Mouse (Mus musculus): ENCODE measurements around the gene Vwa3b.

Vwa3b gene

GRCm38 (mm10) chr1:37065658-37066412 lies 39.4 kb downstream of the Vwa3b start:
- DNase-seq, result no peak

GRCm38 (mm10) chr1:37075759-37076158 lies 49.4 kb downstream of the Vwa3b start:
- no peak for DNase-seq

- DNase-seq, result no peak
Measured at GRCm38 (mm10) chr1:37077266-37077665, 50.9 kb downstream of the Vwa3b start.

- DNase-seq, result no peak
Measured at GRCm38 (mm10) chr1:37077955-37078549, 51.7 kb downstream of the Vwa3b start.

GRCm38 (mm10) chr1:37080442-37080841 lies 54.0 kb downstream of the Vwa3b start:
- no peak for DNase-seq

- DNase-seq, result no peak
Measured at GRCm38 (mm10) chr1:37081376-37082214, 55.2 kb downstream of the Vwa3b start.

- DNase-seq, result no peak
Measured at GRCm38 (mm10) chr1:37082215-37082464, 55.7 kb downstream of the Vwa3b start.

GRCm38 (mm10) chr1:37084075-37084474 lies 57.7 kb downstream of the Vwa3b start:
- DNase-seq, result no peak

GRCm38 (mm10) chr1:37085171-37085570 lies 58.8 kb downstream of the Vwa3b start:
- no peak for DNase-seq

- no peak for DNase-seq
Measured at GRCm38 (mm10) chr1:37089191-37089590, 62.8 kb downstream of the Vwa3b start.

- no peak for DNase-seq
Measured at GRCm38 (mm10) chr1:37097382-37098093, 71.1 kb downstream of the Vwa3b start.

- DNase-seq, result no peak
Measured at GRCm38 (mm10) chr1:37098094-37098555, 71.7 kb downstream of the Vwa3b start.

- no peak for DNase-seq
Measured at GRCm38 (mm10) chr1:37100361-37100760, 74.0 kb downstream of the Vwa3b start.

- no peak for DNase-seq
Measured at GRCm38 (mm10) chr1:37101016-37101415, 74.6 kb downstream of the Vwa3b start.

GRCm38 (mm10) chr1:37101717-37102116 lies 75.3 kb downstream of the Vwa3b start:
- DNase-seq, result no peak

- no peak for DNase-seq
Measured at GRCm38 (mm10) chr1:37105194-37105593, 78.8 kb downstream of the Vwa3b start.

- DNase-seq, result no peak
Measured at GRCm38 (mm10) chr1:37113781-37114180, 87.4 kb downstream of the Vwa3b start.

GRCm38 (mm10) chr1:37115847-37116246 lies 89.5 kb downstream of the Vwa3b start:
- no peak for DNase-seq

- no peak for DNase-seq
Measured at GRCm38 (mm10) chr1:37116574-37116973, 90.2 kb downstream of the Vwa3b start.

- no peak for DNase-seq
Measured at GRCm38 (mm10) chr1:37117964-37118363, 91.6 kb downstream of the Vwa3b start.

- no peak for DNase-seq
Measured at GRCm38 (mm10) chr1:37122306-37122705, 95.9 kb downstream of the Vwa3b start.

- no peak for DNase-seq
Measured at GRCm38 (mm10) chr1:37122798-37123197, 96.4 kb downstream of the Vwa3b start.

- no peak for DNase-seq
Measured at GRCm38 (mm10) chr1:37124696-37125349, 98.4 kb downstream of the Vwa3b start.
